Mouse (Mus musculus) right cerebral cortex, postnatal 14 days (tissue): ENCODE results near the gene Slc4a1.
"Not testable (repeated sequence)": the region's sequence is repeated elsewhere in the genome, so short reads cannot be mapped to it uniquely, and the experiment has no call there.

ENCODE experiments used
- DNase-seq: peaks from one replicate; pipeline ENCODE4 v3.0.0; 2022

Slc4a1 gene

DNA sequence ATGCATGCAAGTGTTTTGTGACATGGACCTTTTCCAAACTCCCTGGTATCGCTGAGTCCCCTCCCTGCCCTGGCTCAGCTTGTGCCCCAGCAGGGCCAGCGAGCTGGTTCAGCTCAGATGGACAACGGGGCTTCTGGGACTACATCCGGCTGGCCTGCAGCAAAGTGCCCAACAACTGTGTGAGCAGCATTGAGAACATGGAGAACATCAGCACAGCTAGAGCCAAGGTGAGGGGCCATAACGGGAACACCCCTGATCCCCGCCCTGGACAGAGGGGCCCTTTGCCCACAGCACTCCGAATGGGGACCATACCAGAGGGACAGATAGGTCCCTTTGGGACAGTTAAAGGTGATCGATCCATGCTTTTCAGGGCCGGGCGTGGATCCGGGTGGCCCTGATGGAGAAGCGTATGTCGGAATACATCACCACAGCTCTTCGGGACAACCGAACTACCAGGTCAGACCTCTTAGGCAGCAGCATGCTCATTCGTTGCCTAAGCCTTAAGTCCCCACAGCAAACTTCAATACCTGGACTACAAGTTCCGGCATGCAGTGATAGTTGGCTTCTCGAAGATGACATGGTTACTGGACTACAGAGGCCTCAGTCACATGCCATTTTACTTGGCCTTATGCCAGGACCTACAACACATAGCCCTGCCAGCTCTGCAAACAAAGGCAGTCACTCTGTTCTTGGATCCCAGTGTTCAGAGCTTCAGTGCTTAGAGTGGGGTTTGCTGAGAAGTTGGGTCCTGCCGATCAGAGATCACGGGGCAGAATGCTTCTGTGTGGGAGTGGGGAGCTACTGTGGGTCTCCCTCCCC is 32.2 kb upstream of the Slc4a1 start:
- DNase-seq, result no peak

DNA sequence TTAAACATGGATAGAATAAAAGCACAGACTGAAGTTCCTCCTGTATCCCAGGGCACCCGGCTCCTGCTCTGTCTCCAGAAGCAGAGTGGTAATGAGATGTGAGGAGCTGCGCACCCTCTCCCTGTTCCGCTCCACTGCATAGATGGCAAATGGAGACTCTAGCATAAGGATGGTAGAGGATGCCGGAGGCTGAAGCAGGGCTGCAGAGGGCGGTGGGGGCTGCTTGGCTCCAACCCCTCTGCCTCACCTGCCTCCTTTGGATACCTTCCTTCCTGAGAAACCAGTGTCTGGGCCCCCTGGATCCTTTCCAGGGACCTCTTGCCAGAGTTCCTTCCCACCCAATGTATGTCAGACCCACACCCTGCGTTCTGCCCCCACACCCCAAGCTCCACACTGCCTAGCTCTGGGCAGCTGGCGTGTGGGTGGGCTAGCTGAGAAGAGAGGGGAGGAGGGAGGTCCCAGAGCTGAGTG is 30.7 kb upstream of the Slc4a1 start:
- peak; percentile 48 for DNase-seq

DNA sequence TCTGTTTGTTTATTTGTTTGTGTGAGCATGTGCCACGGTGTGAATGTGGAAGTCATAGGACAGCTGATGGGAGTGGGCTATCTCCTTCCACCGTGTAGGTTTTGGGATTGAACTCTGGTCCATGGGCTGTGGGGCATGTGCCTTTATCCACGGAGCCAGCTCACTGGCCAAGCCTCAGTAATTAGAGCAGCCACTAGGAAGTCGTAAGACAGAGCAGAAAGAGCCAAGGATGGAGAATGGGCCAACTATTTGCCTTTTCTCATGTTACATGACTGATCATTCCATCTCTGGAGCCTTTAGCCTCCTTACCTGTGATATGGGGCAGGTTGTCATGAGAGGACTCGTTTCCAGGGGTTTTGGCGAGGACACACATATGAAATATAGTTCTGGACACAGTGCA is 30.3 kb upstream of the Slc4a1 start:
- DNase-seq, result no peak

DNA sequence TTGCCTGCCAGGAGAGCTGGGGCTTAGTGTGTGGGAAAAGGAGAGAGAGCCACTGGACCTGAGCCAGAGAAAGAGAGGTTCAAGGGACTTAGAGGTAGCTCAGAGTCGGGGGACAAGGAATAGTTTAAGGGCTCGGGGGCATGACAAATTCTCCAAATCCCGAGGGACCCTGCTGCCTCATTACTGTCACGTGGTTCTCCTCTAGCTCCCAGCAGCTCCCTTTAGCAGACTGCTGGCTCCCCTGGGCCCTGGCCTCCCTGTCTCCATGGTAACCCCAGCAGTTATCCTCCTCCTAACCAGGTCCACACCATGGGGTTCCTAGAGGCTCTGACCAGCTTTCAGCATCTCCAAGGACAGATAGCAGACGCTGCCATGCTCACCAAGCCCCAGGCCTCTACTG is 29.2 kb upstream of the Slc4a1 start:
- DNase-seq, result no peak

GRCm38 (mm10) chr11:102394421-102395124 is 28.6 kb upstream of the Slc4a1 start:
- DNase-seq, result no peak

DNA sequence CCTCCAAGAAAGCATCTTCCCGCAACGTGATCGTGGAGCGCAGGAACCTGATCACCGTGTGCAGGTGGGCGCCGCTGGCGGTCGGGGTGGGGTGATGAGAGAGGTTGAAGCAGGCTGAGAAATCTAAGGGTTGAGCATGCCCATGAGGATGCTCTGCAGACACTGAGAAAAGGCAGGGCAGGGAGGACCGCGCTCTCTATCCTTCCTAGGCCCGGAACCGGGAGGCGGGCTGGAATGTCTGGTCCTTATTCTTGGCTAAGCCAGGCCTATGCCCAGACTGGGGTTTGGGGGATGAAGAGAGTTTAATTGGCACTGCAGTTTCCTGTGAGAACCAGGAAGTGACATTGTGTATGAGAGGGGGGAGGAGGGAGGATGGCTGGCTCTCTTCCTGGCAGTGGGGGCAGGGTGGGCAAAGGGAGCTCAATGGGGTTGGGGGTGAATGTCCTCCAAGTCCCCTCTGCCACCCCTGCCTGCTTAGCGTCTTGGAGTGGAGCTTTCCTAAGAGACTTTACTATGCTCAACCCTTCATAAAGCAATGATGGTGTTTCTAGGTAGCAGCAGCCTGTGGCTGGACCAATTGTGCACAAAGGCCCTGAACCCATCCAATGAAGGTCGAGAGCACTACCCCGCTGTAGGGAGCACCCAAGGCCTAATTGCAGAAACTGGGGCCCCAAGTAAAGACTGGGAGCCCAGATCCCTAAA is 27.9 kb upstream of the Slc4a1 start:
- peak; percentile 55 for DNase-seq

- peak; percentile 97 for DNase-seq
Measured at GRCm38 (mm10) chr11:102393238-102393634, 27.2 kb upstream of the Slc4a1 start, which contains the start of gene Rundc3a. Gene Rundc3a (plus strand): TSS chr11:102393403.

DNA sequence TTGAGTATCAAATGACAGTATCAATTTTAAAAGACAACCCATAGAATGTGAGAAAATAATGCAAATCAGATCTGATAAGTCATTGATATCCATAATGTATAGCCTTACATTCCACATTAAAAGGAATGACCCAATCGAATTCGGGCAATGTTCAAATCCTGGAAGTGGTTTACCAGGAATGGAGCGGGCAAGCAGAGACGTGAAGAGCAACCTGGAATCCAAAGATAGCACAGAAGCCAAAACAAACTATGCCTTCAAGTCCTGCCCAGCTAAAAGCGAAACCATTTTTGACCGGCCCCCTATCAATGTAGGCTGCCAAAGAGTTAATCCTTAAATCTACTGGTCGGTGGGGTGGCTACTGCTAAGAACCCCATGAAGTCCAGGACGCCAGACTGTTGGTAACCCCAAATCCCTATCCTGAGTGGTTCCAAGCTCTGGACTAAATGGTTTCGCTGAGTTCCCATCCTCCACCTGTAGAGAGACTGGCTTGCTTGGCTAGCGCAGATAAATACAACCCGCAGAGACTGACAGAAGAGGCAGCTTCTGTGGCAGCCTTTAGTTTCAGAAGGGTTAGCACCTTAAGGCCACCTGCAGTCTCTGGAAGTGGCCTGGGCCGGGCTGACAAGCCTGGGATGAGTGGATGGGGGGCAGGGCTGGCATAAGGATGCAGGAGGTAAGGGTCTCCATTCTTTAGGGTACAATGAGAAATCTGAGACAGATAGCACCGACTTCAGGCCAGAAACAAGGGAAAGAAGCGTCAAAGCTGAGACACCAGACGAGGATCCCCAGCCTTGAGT is 26.6 kb upstream of the Slc4a1 start:
- no peak for DNase-seq

- not testable (repeated sequence) for DNase-seq
Measured at GRCm38 (mm10) chr11:102389436-102389835, 23.4 kb upstream of the Slc4a1 start.

GRCm38 (mm10) chr11:102386121-102386520 is 20.1 kb upstream of the Slc4a1 start:
- DNase-seq, result no peak

- DNase-seq, result no peak
Measured at GRCm38 (mm10) chr11:102385075-102385474, 19.1 kb upstream of the Slc4a1 start.

GRCm38 (mm10) chr11:102384418-102384817 is 18.4 kb upstream of the Slc4a1 start:
- DNase-seq, result no peak

GRCm38 (mm10) chr11:102383365-102384136 is 17.5 kb upstream of the Slc4a1 start:
- DNase-seq, result no peak

DNA sequence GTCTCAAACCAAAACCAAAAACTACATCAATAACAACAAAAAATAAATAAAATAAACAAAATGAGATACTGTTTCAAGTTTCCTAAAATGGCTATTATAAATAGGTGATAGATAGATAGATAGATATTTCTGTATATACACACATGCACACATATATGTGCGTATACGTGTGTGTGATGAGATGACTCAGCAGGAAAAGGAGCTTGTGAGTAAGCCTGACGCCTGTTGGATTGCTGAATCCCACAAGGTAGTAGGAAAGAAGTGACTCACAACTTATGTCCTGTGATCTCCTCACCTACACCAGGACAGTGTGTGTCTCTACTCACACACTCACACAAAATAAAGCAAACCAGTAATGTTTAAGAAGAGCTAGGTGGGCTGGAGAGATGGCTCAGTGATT is 16.8 kb upstream of the Slc4a1 start:
- no peak for DNase-seq

- DNase-seq, result no peak
Measured at GRCm38 (mm10) chr11:102381341-102382100, 15.5 kb upstream of the Slc4a1 start.

DNA sequence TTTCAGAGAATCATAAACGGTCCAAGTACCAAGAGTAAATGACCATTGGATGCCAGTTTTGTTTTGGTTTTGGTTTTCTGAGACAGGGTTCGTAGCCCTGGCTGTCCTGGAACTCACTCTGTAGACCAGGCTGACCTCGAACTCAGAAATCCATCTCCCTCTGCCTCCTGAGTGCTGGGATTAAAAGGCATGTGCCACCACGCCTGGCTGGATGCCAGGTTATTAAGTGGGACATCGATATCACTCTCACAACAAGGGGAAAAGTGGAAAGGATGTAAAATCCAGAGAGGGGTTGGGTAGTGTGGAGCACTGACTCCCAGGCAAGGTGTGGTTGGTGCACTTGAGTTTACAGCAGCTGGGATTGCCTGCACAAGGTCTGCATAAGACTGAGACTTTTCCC is 14.1 kb upstream of the Slc4a1 start:
- no peak for DNase-seq

- DNase-seq, result no peak
Measured at GRCm38 (mm10) chr11:102377186-102377585, 11.2 kb upstream of the Slc4a1 start.

DNA sequence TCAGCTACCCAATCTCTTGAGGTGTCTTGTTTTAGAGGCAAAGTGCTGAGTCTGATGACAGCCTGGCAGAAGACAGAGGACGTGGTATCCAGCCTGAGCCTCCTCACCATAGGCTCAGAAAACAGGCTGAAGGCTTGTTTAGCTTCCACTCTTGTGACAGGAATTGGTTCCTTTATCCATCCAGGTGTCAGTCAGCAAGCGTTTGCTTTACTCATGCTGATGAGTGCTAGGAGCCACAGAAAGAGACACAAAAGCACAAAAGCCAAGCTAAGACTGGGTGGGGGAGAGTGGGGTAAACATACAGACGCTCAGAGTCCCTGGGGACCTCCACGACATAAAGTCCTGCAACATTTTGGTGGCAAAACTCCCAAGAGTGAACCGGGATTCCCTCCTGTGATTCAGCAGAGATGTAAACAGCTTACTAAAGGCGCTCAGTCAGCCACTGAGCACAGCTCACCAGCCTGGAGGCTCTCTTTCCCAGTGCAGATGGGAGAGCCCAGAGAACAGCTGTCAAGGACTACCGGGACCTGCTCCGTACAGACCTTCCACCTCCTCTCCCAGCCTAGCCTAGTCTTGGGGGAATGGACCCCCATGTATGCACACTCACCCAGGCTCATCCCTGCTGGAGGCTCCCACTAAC is 10.3 kb upstream of the Slc4a1 start:
- no peak for DNase-seq

GRCm38 (mm10) chr11:102375196-102376173 is 9.5 kb upstream of the Slc4a1 start:
- no peak for DNase-seq
